Mouse (Mus musculus): ENCODE measurements around the gene Jam3.

DNA sequence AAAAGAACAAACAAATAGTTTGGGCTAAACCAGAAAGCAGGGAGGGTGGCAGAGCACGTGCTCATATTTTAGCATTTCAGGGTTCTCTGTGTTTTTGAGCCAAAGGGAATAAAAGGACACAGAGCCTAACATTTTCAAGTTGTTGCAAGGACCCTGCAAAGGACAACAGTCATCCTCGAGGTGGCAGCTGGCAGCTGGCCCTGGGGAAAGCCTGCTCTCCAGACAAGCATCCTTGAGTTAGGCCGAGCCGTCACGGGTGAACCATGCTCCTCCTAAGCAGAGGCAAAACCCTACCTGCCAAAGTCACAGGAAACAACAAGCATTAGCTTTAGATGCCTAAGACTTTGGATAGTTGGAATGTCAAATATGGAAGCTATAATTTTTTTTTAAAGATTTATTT, 10.2 kb downstream of the Jam3 start:
- TF ChIP-seq CTCF (IDR thresholded peaks at IDR 0.05; ENCODE audit: extremely low read depth, insufficient read depth, low read length) = no peak
- no peak for TF ChIP-seq POLR2A (IDR thresholded peaks at IDR 0.05; ENCODE audit: extremely low read depth, insufficient read depth, low read length)

Data from cortical plate, adult 2 months (tissue).